Mouse (Mus musculus): ENCODE results near the gene Dnajc7.
"Not testable (repeated sequence)": the region's sequence is repeated elsewhere in the genome, so short reads cannot be mapped to it uniquely, and the experiment has no call there.

Dnajc7 gene

GRCm38 (mm10) chr11:100546955-100547354 is 73.0 kb downstream of the Dnajc7 start:
- no peak for DNase-seq

- no peak for DNase-seq
Observed at GRCm38 (mm10) chr11:100545746-100546085, 74.3 kb downstream of the Dnajc7 start.

GRCm38 (mm10) chr11:100544832-100545745 is 74.9 kb downstream of the Dnajc7 start, which contains the start of gene Ttc25:
Gene Ttc25 (plus strand): TSS chr11:100545607.
- DNase-seq, result peak; percentile 78 to 82

GRCm38 (mm10) chr11:100541577-100541976 is 78.4 kb downstream of the Dnajc7 start:
- no peak for DNase-seq

GRCm38 (mm10) chr11:100540966-100541365 is 79.0 kb downstream of the Dnajc7 start:
- DNase-seq, result no peak

- DNase-seq, result no peak
Observed at GRCm38 (mm10) chr11:100536466-100536865, 83.5 kb downstream of the Dnajc7 start.

- no peak for DNase-seq
Observed at GRCm38 (mm10) chr11:100535996-100536395, 84.0 kb downstream of the Dnajc7 start.

- not testable (repeated sequence) for DNase-seq
Observed at GRCm38 (mm10) chr11:100534821-100535220, 85.1 kb downstream of the Dnajc7 start.

- not testable (repeated sequence) for DNase-seq
Observed at GRCm38 (mm10) chr11:100534411-100534810, 85.6 kb downstream of the Dnajc7 start.

- DNase-seq, result no peak
Observed at GRCm38 (mm10) chr11:100533871-100534270, 86.1 kb downstream of the Dnajc7 start.
